Mouse (Mus musculus): ENCODE measurements at regions not wholly inside any gene's neighbourhood (a gene's known extent, or its start where the extent isn't known, plus 50 kb on each side); places are given as distances from the start of the nearest gene placed in this dataset.

DNA sequence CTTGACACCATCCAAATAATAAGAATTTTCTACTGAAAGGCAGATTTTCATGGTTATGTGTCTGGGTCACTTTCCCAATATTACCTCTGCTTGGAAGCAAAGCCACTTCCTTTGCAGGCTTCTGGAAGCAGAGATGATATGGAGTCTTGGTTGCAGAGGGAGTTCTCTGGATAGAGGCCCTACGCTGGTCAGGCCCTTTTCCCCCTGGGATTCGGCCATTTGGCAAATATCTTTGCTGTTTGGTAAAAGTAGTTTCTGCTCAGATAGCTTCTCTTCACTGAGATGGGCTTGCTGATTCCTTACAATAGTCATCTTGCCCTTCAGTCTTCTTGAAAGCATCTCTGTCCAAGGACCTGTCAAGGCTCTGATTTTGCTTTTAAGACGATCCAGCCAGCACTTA lies 98.2 kb upstream of the Fyn start:
- 77% methylated on average over 3 of the region's 3 CpGs for WGBS
- DNase-seq (ENCODE audit: low spot score) (no peak), ATAC-seq (ENCODE audit: low FRiP score, low TSS enrichment) (no peak)
- Histone ChIP-seq H3K4me1 (replicated peaks; ENCODE audit: control insufficient read depth, insufficient read depth) (no peaks in the 10 kb centered on the region), H3K4me3 (ENCODE audit: low read depth, low read length) (no peak overlapping the region), H3K9me3 (ENCODE audit: control insufficient read depth, low read length) (no peaks in the 10 kb centered on the region), H3K4me2 (replicated peaks; ENCODE audit: low read depth) (no peak overlapping the region), H3K27ac (replicated peaks) (no peak overlapping the region), H3K9ac (ENCODE audit: low read length) (no peak overlapping the region), H3K27me3 (ENCODE audit: control insufficient read depth, insufficient read depth, low read length) (no peaks in the 10 kb centered on the region), H3K36me3 (ENCODE audit: control insufficient read depth, insufficient read depth, low read length) (no peaks in the 10 kb centered on the region)
- TF ChIP-seq EP300 (optimal IDR thresholded peaks at IDR 0.05) (no peak), CTCF (IDR thresholded peaks at IDR 0.05; ENCODE audit: low read depth) (no peak)

DNA sequence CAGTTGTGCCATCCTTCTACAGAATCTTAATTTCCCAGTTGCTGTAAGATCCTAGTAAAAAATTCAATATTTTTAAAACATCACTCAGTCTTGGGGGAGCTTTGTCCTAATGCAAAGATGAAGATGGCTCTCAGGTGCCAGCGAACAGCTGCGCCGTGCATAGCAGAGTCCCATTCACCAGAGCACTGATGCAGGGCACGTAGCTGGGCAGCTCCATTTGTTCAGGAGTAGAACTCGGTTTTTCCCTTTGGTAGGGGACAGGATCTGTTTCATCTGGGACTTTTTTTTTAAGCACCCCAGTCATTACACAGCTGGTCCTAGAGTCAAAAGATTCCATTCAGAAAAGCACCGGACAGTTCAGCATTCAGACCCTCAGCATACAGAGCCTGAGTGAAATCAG lies 101.4 kb upstream of the Fyn start:
- H3K36me3 ChIP-seq (ENCODE audit: control insufficient read depth, insufficient read depth, low read length): no peaks in the 10 kb centered on the region
- H3K27ac ChIP-seq (replicated peaks): no peak overlapping the region
- H3K27me3 ChIP-seq (ENCODE audit: control insufficient read depth, insufficient read depth, low read length): no peaks in the 10 kb centered on the region
- H3K9ac ChIP-seq (ENCODE audit: low read length): no peak overlapping the region
- DNase-seq (ENCODE audit: low spot score) (no peak), ATAC-seq (ENCODE audit: low FRiP score, low TSS enrichment) (no peak)
- TF ChIP-seq CTCF (IDR thresholded peaks at IDR 0.05; ENCODE audit: low read depth) (no peak), EP300 (optimal IDR thresholded peaks at IDR 0.05) (no peak)
- no peaks in the 10 kb centered on the region for H3K9me3 ChIP-seq (ENCODE audit: control insufficient read depth, low read length)
- H3K4me3 ChIP-seq (ENCODE audit: low read depth, low read length): no peak overlapping the region
- H3K4me1 ChIP-seq (replicated peaks; ENCODE audit: control insufficient read depth, insufficient read depth): no peaks in the 10 kb centered on the region
- 88% methylated on average over 6 of the region's 6 CpGs for WGBS
- no peak overlapping the region for H3K4me2 ChIP-seq (replicated peaks; ENCODE audit: low read depth)

DNA sequence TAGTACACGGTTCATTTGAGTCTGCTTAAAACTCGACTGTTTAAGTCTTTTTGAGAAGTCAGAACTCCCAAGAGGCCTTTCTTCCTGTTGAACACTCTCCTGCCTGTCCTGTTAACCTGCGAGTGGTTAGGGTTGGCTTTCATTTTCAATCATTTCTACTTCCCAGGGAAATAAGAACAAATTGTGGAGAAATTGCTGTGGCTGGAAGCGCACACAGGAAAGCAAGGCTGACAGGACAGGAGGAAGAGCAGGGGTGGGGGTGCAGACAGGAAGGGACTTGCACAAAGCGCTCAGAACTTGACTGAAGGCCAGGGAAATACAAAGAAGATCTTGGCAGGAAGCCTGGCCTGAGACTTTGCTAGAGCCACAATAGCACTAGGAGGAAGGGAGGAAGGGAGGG lies 102.2 kb upstream of the Fyn start:
- TF ChIP-seq EP300 (optimal IDR thresholded peaks at IDR 0.05) (no peak), CTCF (IDR thresholded peaks at IDR 0.05; ENCODE audit: low read depth) (no peak)
- no peaks in the 10 kb centered on the region for H3K36me3 ChIP-seq (ENCODE audit: control insufficient read depth, insufficient read depth, low read length)
- H3K9me3 ChIP-seq (ENCODE audit: control insufficient read depth, low read length): no peaks in the 10 kb centered on the region
- no peaks in the 10 kb centered on the region for H3K4me1 ChIP-seq (replicated peaks; ENCODE audit: control insufficient read depth, insufficient read depth)
- no peak overlapping the region for H3K9ac ChIP-seq (ENCODE audit: low read length)
- H3K4me3 ChIP-seq (ENCODE audit: low read depth, low read length): no peak overlapping the region
- H3K27ac ChIP-seq (replicated peaks): peak overlapping the region; percentile 36; the same call in 1 of the 2 replicates
- no peaks in the 10 kb centered on the region for H3K27me3 ChIP-seq (ENCODE audit: control insufficient read depth, insufficient read depth, low read length)
- no peak overlapping the region for H3K4me2 ChIP-seq (replicated peaks; ENCODE audit: low read depth)
- ATAC-seq (ENCODE audit: low FRiP score, low TSS enrichment) (0 out of 2 replicates have a peak, but pooled peaks have one; percentile 32), DNase-seq (ENCODE audit: low spot score) (peak; percentile 36)
- 19% methylated on average over 5 of the region's 5 CpGs for WGBS

DNA sequence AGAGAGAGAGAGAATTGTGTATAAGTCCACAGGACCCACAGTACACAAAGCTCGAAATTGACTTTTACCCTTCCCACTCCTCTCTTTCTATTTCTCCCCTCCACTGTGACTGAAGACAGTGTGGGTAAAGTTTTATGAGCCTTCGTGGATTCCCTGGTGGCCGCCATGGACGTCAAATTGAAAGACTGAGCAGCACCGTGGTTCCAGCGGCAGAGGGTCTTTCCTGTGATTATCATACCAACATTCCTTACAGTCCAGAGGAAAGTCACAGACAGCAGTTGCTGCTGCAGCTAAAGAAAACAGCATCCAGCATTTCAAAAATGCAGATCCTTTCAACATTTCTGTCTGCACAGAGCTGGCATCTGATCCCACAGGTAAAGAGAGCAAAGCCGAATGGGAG lies 98.9 kb upstream of the Ccn6 start:
- Histone ChIP-seq H3K4me3 (ENCODE audit: low read depth, low read length) (no peak overlapping the region), H3K27me3 (ENCODE audit: control insufficient read depth, insufficient read depth, low read length) (no peaks in the 10 kb centered on the region), H3K9ac (ENCODE audit: low read length) (no peak overlapping the region), H3K4me1 (replicated peaks; ENCODE audit: control insufficient read depth, insufficient read depth) (no peaks in the 10 kb centered on the region), H3K4me2 (replicated peaks; ENCODE audit: low read depth) (no peak overlapping the region), H3K36me3 (ENCODE audit: control insufficient read depth, insufficient read depth, low read length) (no peaks in the 10 kb centered on the region), H3K9me3 (ENCODE audit: control insufficient read depth, low read length) (no peaks in the 10 kb centered on the region), H3K27ac (replicated peaks) (no peak overlapping the region)
- WGBS: 31% methylated on average over 7 of the region's 7 CpGs
- DNase-seq (ENCODE audit: low spot score): no peak
- TF ChIP-seq EP300 (optimal IDR thresholded peaks at IDR 0.05) (no peak), CTCF (IDR thresholded peaks at IDR 0.05; ENCODE audit: low read depth) (no peak)
- no peak for ATAC-seq (ENCODE audit: low FRiP score, low TSS enrichment)

DNA sequence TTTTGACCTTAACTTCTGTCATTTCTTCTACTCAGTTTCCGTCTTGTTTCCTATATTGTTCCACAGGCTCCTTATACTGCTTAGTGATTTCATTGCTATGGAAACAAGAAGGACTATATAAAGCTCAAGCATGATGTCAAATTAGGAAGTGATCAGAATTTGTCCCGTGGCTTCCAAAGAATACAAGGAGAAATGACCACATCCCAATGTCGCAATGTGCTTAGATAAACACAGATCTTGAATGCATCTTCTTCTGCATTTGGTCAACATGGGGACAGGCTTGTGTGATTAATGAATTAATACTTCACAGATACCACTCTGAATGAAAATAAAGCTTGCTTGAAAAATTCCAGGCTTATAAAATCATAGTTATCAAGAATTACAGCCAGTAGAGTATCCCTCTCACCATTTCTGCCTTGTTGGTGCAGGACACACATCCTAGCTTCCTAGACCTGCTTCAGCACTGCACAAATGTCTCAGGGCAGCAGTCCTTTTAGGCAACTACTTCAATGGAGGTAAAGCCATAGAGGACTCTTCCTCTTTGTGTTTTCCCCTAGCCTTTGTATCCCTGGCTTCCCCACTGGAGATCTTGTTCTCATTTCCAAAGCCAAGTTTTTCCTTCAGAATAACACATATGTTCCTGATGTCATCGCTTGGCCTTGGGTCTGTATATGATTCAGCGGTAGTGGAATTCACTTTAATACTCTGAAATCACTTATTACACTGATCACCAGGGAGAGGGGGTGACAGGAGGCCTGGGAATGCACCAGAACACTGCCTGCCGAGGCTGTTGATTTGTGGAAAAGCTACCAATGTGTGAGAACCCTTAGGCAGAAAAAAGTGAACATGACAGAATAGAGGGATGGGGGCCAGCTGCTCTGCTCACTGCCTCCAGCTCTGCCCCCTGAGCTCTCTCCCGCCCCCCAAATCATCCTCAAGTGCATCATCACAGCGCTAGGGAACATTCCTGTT lies 97.9 kb upstream of the Ccn6 start:
- Histone ChIP-seq H3K4me1 (replicated peaks; ENCODE audit: control insufficient read depth, insufficient read depth) (no peaks in the 10 kb centered on the region), H3K9me3 (ENCODE audit: control insufficient read depth, low read length) (no peaks in the 10 kb centered on the region), H3K36me3 (ENCODE audit: control insufficient read depth, insufficient read depth, low read length) (no peaks in the 10 kb centered on the region), H3K4me3 (ENCODE audit: low read depth, low read length) (no peak overlapping the region), H3K4me2 (replicated peaks; ENCODE audit: low read depth) (no peak overlapping the region), H3K27ac (replicated peaks) (peak overlapping the region; percentile 78), H3K9ac (ENCODE audit: low read length) (no peak overlapping the region), H3K27me3 (ENCODE audit: control insufficient read depth, insufficient read depth, low read length) (no peaks in the 10 kb centered on the region)
- WGBS: 41% methylated on average over 8 of the region's 8 CpGs
- ATAC-seq (ENCODE audit: low FRiP score, low TSS enrichment) (peak; percentile 87; the same call in 1 of the 2 replicates), DNase-seq (ENCODE audit: low spot score) (no peak)
- TF ChIP-seq EP300 (optimal IDR thresholded peaks at IDR 0.05) (no peak), CTCF (IDR thresholded peaks at IDR 0.05; ENCODE audit: low read depth) (no peak)

DNA sequence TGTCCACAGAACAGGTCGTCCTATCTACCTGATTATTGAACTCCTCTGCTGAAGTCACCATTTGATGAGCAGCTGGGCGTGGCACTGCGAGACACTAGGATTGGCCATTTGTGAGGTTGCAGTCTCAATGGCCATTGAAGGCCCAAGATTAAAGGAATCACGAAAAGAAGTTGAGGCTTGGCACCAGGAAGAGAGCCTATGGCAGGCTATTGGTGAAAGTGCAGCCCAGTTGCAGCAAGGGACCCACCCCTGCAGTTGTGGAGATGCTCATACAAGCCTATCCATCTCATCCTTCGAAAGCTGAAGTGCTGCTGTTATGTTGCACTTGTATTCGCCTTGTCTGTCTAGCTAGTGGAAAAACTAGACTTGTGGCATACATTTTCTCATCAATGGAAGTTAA lies 96.5 kb upstream of the Ccn6 start:
- no peak overlapping the region for H3K4me3 ChIP-seq (ENCODE audit: low read depth, low read length)
- DNase-seq (ENCODE audit: low spot score) (no peak), ATAC-seq (ENCODE audit: low FRiP score, low TSS enrichment) (no peak)
- H3K9me3 ChIP-seq (ENCODE audit: control insufficient read depth, low read length): no peaks in the 10 kb centered on the region
- H3K27me3 ChIP-seq (ENCODE audit: control insufficient read depth, insufficient read depth, low read length): no peaks in the 10 kb centered on the region
- 94% methylated on average over 6 of the region's 6 CpGs for WGBS
- TF ChIP-seq EP300 (optimal IDR thresholded peaks at IDR 0.05) (no peak), CTCF (IDR thresholded peaks at IDR 0.05; ENCODE audit: low read depth) (no peak)
- no peaks in the 10 kb centered on the region for H3K36me3 ChIP-seq (ENCODE audit: control insufficient read depth, insufficient read depth, low read length)
- H3K4me1 ChIP-seq (replicated peaks; ENCODE audit: control insufficient read depth, insufficient read depth): no peaks in the 10 kb centered on the region
- H3K4me2 ChIP-seq (replicated peaks; ENCODE audit: low read depth): no peak overlapping the region
- no peak overlapping the region for H3K27ac ChIP-seq (replicated peaks)
- H3K9ac ChIP-seq (ENCODE audit: low read length): no peak overlapping the region
